Mouse (Mus musculus) spleen, adult 2 months (tissue): ENCODE data around the gene Spast.
"Not testable (repeated sequence)": the region's sequence is repeated elsewhere in the genome, so short reads cannot be mapped to it uniquely, and the experiment has no call there.

Experiments used
- CTCF ChIP-seq: fragments of 200-500 bp; IDR thresholded peaks from 2 replicates; pipeline ENCODE4 v1.5.1; 2011; ENCODE audit warnings: mild to moderate bottlenecking, inconsistent platforms; ENCODE audit not compliant: insufficient read depth, insufficient read length, insufficient replicate concordance; ENCODE audit errors: extremely low read depth
- POLR2A ChIP-seq: fragments of 200-500 bp; IDR thresholded peaks from 2 replicates; pipeline ENCODE4 v1.6.1; 2011; ENCODE audit warnings: low read depth, low read length, inconsistent platforms

- TF ChIP-seq POLR2A, CTCF: not testable (repeated sequence)
Measured at GRCm38 (mm10) chr17:74296991-74297390, 41.8 kb upstream of the Spast start.
